Mouse (Mus musculus) B cell, adult 67 days (primary cell): ENCODE results near the gene Smg1. TPM values are rescaled to one million over a fixed set of nuclear protein-coding genes. Genes with fewer than 3 reads are reported as not detected.

Experiments used
- total RNA-seq, 2 experiments: library from RNA; stranded (reverse); gene quantifications; 4 replicates each; pipeline ENCODE4 v1.2.4; 2023

Smg1 gene
- total RNA-seq: 100 to 1,000 TPM; 257 to 260 TPM

DNA sequence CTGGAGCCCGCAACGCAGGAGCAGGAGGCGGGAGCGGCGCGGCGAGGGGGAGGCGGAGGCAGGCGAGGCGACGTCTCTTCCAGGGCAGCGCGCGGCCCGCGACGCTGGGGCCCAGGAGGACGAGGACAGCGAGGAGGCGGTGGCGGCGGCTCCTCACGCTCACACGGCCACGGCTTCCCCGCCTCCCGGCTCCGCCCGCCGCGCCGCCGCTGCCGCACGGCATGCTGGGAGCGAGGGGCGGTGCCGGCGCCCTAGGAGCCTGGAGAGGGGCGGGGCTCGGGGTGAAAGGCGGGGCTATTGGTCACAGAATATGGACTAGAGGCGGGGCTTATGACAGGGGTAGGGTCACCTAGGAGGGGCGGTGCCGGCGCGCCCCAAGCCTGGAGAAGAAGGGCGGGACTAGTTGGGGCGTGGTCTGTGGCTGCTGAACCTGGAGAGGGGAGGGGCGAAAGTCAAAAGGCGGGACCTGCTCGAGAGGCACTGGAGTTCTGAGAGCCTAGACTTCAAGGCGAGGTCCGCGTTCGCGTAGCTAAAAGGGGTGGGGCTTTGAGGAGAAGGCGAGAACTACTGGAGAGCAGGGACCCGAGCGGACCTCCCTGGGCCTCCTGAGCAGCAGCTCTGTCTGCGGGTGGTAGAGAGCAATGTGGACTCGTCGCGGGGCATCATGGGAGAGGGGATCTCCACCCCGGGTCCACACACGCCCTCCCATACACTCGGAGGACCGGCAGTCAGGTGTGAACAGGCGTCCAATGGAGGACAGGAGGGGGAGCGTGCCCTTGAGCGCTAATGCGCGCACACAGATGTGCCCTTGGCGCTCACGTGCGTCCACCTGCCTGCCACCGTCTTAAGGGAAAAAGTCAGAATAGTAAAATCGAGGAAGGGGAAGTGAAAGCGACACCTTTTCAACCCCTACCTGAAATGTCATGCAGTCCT, at the start of gene Smg1:
Gene Smg1, minus strand, starts transcription at position 218 of the 933 bp plus-strand sequence.

DNA sequence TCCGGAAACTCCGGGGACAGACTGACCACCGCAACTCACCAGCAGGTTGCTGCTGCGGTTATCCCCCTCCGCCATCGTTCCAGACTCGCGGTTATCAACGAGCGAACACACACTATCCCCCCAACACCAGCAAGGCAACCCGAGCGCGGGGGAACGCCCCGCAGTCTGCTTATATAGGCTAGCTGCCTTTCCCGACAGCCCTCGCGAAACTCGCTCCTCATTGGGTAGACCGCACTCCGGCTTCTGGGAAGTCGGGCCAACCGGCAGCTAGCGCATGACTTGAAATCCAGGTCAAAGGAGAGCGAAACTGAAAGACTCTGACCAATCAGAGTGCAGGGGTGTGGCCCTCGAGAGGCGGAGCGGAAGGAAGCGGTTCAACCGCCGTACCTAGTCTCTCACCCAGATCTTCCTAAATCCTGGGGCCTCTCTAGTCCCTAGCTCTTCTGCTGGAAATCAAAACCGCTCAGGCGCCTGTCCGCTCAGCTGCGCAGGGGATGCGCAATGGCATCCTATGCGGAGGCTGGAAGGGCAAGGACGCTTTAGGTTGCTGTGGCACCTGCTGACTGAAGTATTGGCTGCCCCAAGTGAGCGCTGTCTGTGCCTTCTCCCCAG, 113.9 kb downstream of the Smg1 start, which contains the start of gene Arl6ip1:
Gene Arl6ip1, minus strand, starts transcription at position 233 of the 612 bp plus-strand sequence.

DNA sequence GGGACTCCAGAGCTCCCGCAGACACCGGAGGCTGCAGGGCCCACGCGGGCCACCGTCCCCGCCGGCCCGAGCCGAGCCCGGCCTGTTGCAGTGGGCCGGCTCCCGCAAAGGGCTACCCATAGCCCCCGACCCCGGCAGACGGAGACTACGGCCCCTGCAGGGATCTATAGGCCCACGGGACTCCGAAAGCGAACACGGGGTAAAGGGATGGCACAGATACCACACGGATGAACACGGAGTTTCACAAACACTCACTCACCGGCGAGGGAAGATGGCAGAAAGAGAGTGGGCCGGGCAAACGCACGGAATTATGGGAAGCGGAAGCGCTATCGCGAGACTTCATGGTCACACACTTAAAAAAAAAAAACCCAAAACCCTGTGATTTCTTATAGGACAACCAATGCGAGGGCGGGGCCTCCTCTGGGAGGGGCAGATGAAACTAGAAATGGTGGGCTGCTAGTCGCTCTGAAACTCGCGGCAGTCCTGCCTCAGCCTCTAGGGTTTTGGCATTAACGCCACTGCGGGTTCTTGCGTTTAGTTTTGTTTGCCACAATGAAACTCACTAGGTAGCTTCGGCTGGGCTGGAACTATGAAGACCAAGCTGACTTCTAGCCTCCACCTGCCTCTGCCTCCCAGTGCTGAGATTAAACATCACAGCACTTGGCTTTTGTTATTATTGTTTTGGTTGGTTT, 127.4 kb downstream of the Smg1 start, which contains the start of gene Rps15a:
Gene Rps15a, minus strand, starts transcription at position 312 of the 692 bp plus-strand sequence.

Other genes starting within 250 kb of the Smg1 start
- 1,000 to 10,000 TPM; 2,509 to 2,565 TPM for gene Rps15a, start 127.5 kb downstream of the Smg1 start, total RNA-seq
- gene Arl6ip1, start 114.0 kb downstream of the Smg1 start, total RNA-seq: 100 to 1,000 TPM; 158 to 169 TPM
- not detected for gene Syt17, start 204.6 kb upstream of the Smg1 start, total RNA-seq
- gene Itpripl2, start 248.3 kb upstream of the Smg1 start, total RNA-seq: under 1 TPM; 0.39 to 0.61 TPM